In the genomic region with DNA sequence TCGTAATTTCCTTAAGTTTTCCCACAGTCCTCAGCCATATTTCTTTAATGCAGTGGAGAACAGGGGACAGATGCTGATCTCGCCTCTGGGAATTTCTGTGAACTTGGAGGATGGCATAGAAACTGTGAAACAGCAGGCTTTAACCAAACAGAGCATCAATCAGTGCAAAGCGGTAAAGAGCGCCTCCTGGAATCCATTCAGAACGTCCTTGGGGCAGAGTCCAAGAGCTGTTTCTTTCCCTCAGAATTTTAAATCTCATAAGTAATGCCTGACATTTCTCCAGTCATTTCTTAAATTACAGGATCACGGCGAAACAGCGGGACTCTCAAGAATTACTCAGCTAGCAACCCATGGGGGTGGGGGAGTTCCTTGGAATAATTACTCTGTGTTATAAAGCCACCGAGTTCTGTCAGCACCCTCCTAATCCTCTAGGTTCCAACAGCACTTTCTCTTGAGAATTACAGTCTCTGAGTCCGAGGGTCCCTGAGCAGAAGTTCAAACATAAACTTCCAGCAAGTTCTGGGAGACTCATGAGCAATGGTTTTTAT, we compare ENCODE assay signal across 12 mouse cellular contexts.
DNase-seq lines count a peak whose midpoint lies in the region; ATAC-seq lines count a peak whose summit lies in the region.
"Had no signal": no experiment of that assay in that cellular context is flagged by ENCODE, and none has a peak within 500 bp of the region (broad histone marks: within the 10 kb centered on the region; RNA-seq: fewer than 3 reads in every experiment).

No protein-coding gene starts in this region.

- DNase-seq in neural tube, embryonic 11.5 days (ENCODE audit: low spot score), result peak; percentile 22
- no peak for DNase-seq in neural tube, embryonic 10.5 days (ENCODE audit: extremely low spot score, low spot score)
- DNase-seq in natural killer cell, adult 2 months (ENCODE audit: low spot score in 2 of 2), result no peak
- DNase-seq in lung, postnatal 14 days, result no peak
- DNase-seq: cerebellum, adult 11-12 months; lung, postnatal 36 days had no signal

- H3K27me3 ChIP-seq in forebrain, embryonic 16.5 days (replicated peaks; ENCODE audit: control insufficient read depth, insufficient read depth, low read length), result no peaks in the 10 kb centered on the region
- H3K27me3 ChIP-seq in forebrain, embryonic 12.5 days, result no peaks in the 10 kb centered on the region
- no peaks in the 10 kb centered on the region for H3K27me3 ChIP-seq in neural tube, embryonic 11.5 days (ENCODE audit: control insufficient read depth, insufficient read depth, low read length)
- no peaks in the 10 kb centered on the region for H3K27me3 ChIP-seq in intestine, embryonic 15.5 days (replicated peaks)

- no peak overlapping the region for H3K4me2 ChIP-seq in forebrain, embryonic 16.5 days (ENCODE audit: low read length)
- no peak overlapping the region for H3K4me2 ChIP-seq in forebrain, embryonic 12.5 days
- no peak overlapping the region for H3K4me2 ChIP-seq in neural tube, embryonic 11.5 days (ENCODE audit: low read depth)
- H3K4me2 ChIP-seq in intestine, embryonic 15.5 days (replicated peaks), result no peak overlapping the region

- H3K36me3 ChIP-seq in forebrain, embryonic 16.5 days (ENCODE audit: control insufficient read depth, insufficient read depth), result no peaks in the 10 kb centered on the region
- no peaks in the 10 kb centered on the region for H3K36me3 ChIP-seq in forebrain, embryonic 12.5 days (replicated peaks)
- H3K36me3 ChIP-seq in neural tube, embryonic 11.5 days (ENCODE audit: control insufficient read depth, insufficient read depth, low read length), result no peaks in the 10 kb centered on the region
- no peaks in the 10 kb centered on the region for H3K36me3 ChIP-seq in intestine, embryonic 15.5 days
- H3K36me3 ChIP-seq: neural tube, embryonic 12.5 days had no signal

- H3K9me3 ChIP-seq in forebrain, embryonic 16.5 days (ENCODE audit: control insufficient read depth, low read length), result no peaks in the 10 kb centered on the region
- no peaks in the 10 kb centered on the region for H3K9me3 ChIP-seq in forebrain, embryonic 12.5 days
- H3K9me3 ChIP-seq in neural tube, embryonic 11.5 days (ENCODE audit: control insufficient read depth, low read length), result no peaks in the 10 kb centered on the region
- H3K9me3 ChIP-seq in intestine, embryonic 15.5 days, result no peaks in the 10 kb centered on the region
- H3K9me3 ChIP-seq: neural tube, embryonic 12.5 days had no signal

- no peak overlapping the region for H3K4me3 ChIP-seq in forebrain, embryonic 16.5 days (replicated peaks; ENCODE audit: low read length)
- H3K4me3 ChIP-seq in forebrain, embryonic 12.5 days (replicated peaks), result no peak overlapping the region
- H3K4me3 ChIP-seq in neural tube, embryonic 11.5 days (ENCODE audit: low read depth, low read length), result no peak overlapping the region
- H3K4me3 ChIP-seq in intestine, embryonic 15.5 days (replicated peaks), result no peak overlapping the region
- H3K4me3 ChIP-seq: neural tube, embryonic 12.5 days had no signal

- ATAC-seq in forebrain, embryonic 16.5 days, result peak; percentile 56; the same call in 1 of the 2 replicates
- no peak for ATAC-seq in forebrain, embryonic 12.5 days (ENCODE audit: low FRiP score)
- no peak for ATAC-seq in neural tube, embryonic 11.5 days (ENCODE audit: insufficient read depth, low FRiP score, low TSS enrichment)
- peak; percentile 69 for ATAC-seq in intestine, embryonic 15.5 days
- no peak for ATAC-seq in granulocyte monocyte progenitor cell, adult 5-6 weeks (replicated peaks; ENCODE audit: poor library complexity, severe bottlenecking)
- ATAC-seq: CD4-positive, CD25-positive, alpha-beta regulatory T cell, adult 4 months had no signal

- H3K4me1 ChIP-seq in forebrain, embryonic 16.5 days (replicated peaks; ENCODE audit: control insufficient read depth, insufficient read depth, low read length), result peaks cover 30% of the 10 kb centered on the region
- peaks cover 7% of the 10 kb centered on the region for H3K4me1 ChIP-seq in forebrain, embryonic 12.5 days
- H3K4me1 ChIP-seq in neural tube, embryonic 11.5 days (ENCODE audit: control insufficient read depth, insufficient read depth, low read length), result peaks cover 4% of the 10 kb centered on the region; the same call in 1 of the 2 replicates
- H3K4me1 ChIP-seq in intestine, embryonic 15.5 days (replicated peaks), result peaks cover 9% of the 10 kb centered on the region

- no peak overlapping the region for H3K27ac ChIP-seq in forebrain, embryonic 16.5 days (ENCODE audit: low read length)
- H3K27ac ChIP-seq in forebrain, embryonic 12.5 days, result no peak overlapping the region
- no peak overlapping the region for H3K27ac ChIP-seq in neural tube, embryonic 11.5 days (ENCODE audit: low read depth, low read length)
- peak overlapping the region; percentile 1; the same call in 1 of the 2 replicates for H3K27ac ChIP-seq in intestine, embryonic 15.5 days
- H3K27ac ChIP-seq: neural tube, embryonic 12.5 days had no signal

- WGBS in forebrain, embryonic 16.5 days, result 25% methylated on average over 10 of the region's 10 CpGs
- 58% methylated on average over 10 of the region's 10 CpGs for WGBS in forebrain, embryonic 12.5 days
- 39% methylated on average over 10 of the region's 10 CpGs for WGBS in neural tube, embryonic 11.5 days
- 18% methylated on average over 10 of the region's 10 CpGs for WGBS in intestine, embryonic 15.5 days

- no peak overlapping the region for H3K9ac ChIP-seq in forebrain, embryonic 16.5 days (replicated peaks; ENCODE audit: low read depth, low read length)
- no peak overlapping the region for H3K9ac ChIP-seq in forebrain, embryonic 12.5 days
- H3K9ac ChIP-seq in neural tube, embryonic 11.5 days (ENCODE audit: low read length), result no peak overlapping the region
- no peak overlapping the region for H3K9ac ChIP-seq in intestine, embryonic 15.5 days
- H3K9ac ChIP-seq: neural tube, embryonic 12.5 days had no signal

Comparison
In these comparisons a context has a peak if more than half of its experiments do, and no peak if none do; other contexts are left out.
1. ATAC-seq: peak in forebrain, embryonic 16.5 days (single experiment) and intestine, embryonic 15.5 days (single experiment); none in forebrain, embryonic 12.5 days (single experiment), neural tube, embryonic 11.5 days (single experiment) and granulocyte monocyte progenitor cell, adult 5-6 weeks (single experiment).